Mouse (Mus musculus): Measurements from ENCODE around the gene Arhgdia. TPM values are rescaled to one million over a fixed set of nuclear protein-coding genes. Genes with fewer than 3 reads are reported as not detected.

The Arhgdia gene
- polyA plus RNA-seq (2014; fragmentation: Nextera tagmentation; extraction: Ambion mirVana): 454 and 612 TPM in 2 replicates

- peak; percentile 71 for ATAC-seq (ENCODE audit: low FRiP score, low TSS enrichment)
- H3K27ac ChIP-seq (ENCODE audit: low read depth, low read length): peak within 1 kb of the TSS; percentile 95
- WGBS: 5% methylated on average over 72 of the region's 75 CpGs
Observed at GRCm38 (mm10) chr11:120581490-120582267, at the start of gene Arhgdia. Gene Arhgdia, minus strand, starts transcription at chr11:120581624.

GRCm38 (mm10) chr11:120630401-120630871 lies 49.0 kb upstream of the Arhgdia start:
- Histone ChIP-seq H3K9ac (ENCODE audit: low read depth, low read length) (peak overlapping the region; percentile 38; the same call in 1 of the 2 replicates), H3K36me3 (ENCODE audit: control insufficient read depth, insufficient read depth, low read length) (peaks cover 28% of the 10 kb centered on the region), H3K4me2 (replicated peaks; ENCODE audit: low read depth, low read length) (peak overlapping the region; percentile 20), H3K4me1 (ENCODE audit: control insufficient read depth, insufficient read depth, low read length) (peaks cover 35% of the 10 kb centered on the region), H3K27me3 (ENCODE audit: control insufficient read depth, insufficient read depth, low read length) (no peaks in the 10 kb centered on the region), H3K9me3 (ENCODE audit: control insufficient read depth, low read length) (no peaks in the 10 kb centered on the region), H3K27ac (ENCODE audit: low read depth, low read length) (peak overlapping the region; percentile 76), H3K4me3 (ENCODE audit: low read length) (no peak overlapping the region; the same call in 1 of the 2 replicates)
- WGBS: 22% methylated on average over 5 of the region's 5 CpGs
- no peak for ATAC-seq (ENCODE audit: low FRiP score, low TSS enrichment)

More at GRCm38 (mm10) chr11:120581490-120582267, at the start of gene Arhgdia:
- Histone ChIP-seq H3K4me2 (replicated peaks; ENCODE audit: low read depth, low read length) (peak within 1 kb of the TSS; percentile 89), H3K27me3 (ENCODE audit: control insufficient read depth, insufficient read depth, low read length) (no peaks in the 10 kb centered on the region), H3K36me3 (ENCODE audit: control insufficient read depth, insufficient read depth, low read length) (peaks cover 55% of the 10 kb centered on the region), H3K9ac (ENCODE audit: low read depth, low read length) (peak within 1 kb of the TSS; percentile 98), H3K4me3 (ENCODE audit: low read length) (peak within 1 kb of the TSS; percentile 94), H3K9me3 (ENCODE audit: control insufficient read depth, low read length) (no peaks in the 10 kb centered on the region; the same call in 1 of the 2 replicates), H3K4me1 (ENCODE audit: control insufficient read depth, insufficient read depth, low read length) (peaks cover 21% of the 10 kb centered on the region)

- Histone ChIP-seq H3K4me3 (ENCODE audit: low read length) (peak overlapping the region; percentile 9; the same call in 1 of the 2 replicates), H3K4me2 (replicated peaks; ENCODE audit: low read depth, low read length) (peak overlapping the region; percentile 20)
- 22% methylated on average over 7 of the region's 7 CpGs for WGBS
Observed at GRCm38 (mm10) chr11:120629911-120630310, 48.5 kb upstream of the Arhgdia start.

GRCm38 (mm10) chr11:120629341-120629730 lies 47.9 kb upstream of the Arhgdia start:
- H3K27me3 ChIP-seq (ENCODE audit: control insufficient read depth, insufficient read depth, low read length): no peaks in the 10 kb centered on the region
- H3K27ac ChIP-seq (ENCODE audit: low read depth, low read length): peak overlapping the region; percentile 53; the same call in 1 of the 2 replicates
- WGBS: 81% methylated on average over 23 of the region's 23 CpGs
- peaks cover 39% of the 10 kb centered on the region for H3K4me1 ChIP-seq (ENCODE audit: control insufficient read depth, insufficient read depth, low read length)
- peak overlapping the region; percentile 38; the same call in 1 of the 2 replicates for H3K9ac ChIP-seq (ENCODE audit: low read depth, low read length)
- no peaks in the 10 kb centered on the region for H3K9me3 ChIP-seq (ENCODE audit: control insufficient read depth, low read length)
- ATAC-seq (ENCODE audit: low FRiP score, low TSS enrichment): no peak
- H3K4me3 ChIP-seq (ENCODE audit: low read length): peak overlapping the region; percentile 9; the same call in 1 of the 2 replicates
- no peak overlapping the region; the same call in 1 of the 2 replicates for H3K4me2 ChIP-seq (replicated peaks; ENCODE audit: low read depth, low read length)
- H3K36me3 ChIP-seq (ENCODE audit: control insufficient read depth, insufficient read depth, low read length): peaks cover 28% of the 10 kb centered on the region

More at GRCm38 (mm10) chr11:120629911-120630310, 48.5 kb upstream of the Arhgdia start:
- Histone ChIP-seq H3K27ac (ENCODE audit: low read depth, low read length) (peak overlapping the region; percentile 76; the same call in 1 of the 2 replicates), H3K36me3 (ENCODE audit: control insufficient read depth, insufficient read depth, low read length) (peaks cover 28% of the 10 kb centered on the region), H3K9ac (ENCODE audit: low read depth, low read length) (peak overlapping the region; percentile 38), H3K9me3 (ENCODE audit: control insufficient read depth, low read length) (no peaks in the 10 kb centered on the region), H3K4me1 (ENCODE audit: control insufficient read depth, insufficient read depth, low read length) (peaks cover 39% of the 10 kb centered on the region), H3K27me3 (ENCODE audit: control insufficient read depth, insufficient read depth, low read length) (no peaks in the 10 kb centered on the region)
- ATAC-seq (ENCODE audit: low FRiP score, low TSS enrichment): no peak

GRCm38 (mm10) chr11:120628601-120629340 lies 47.3 kb upstream of the Arhgdia start:
- H3K4me2 ChIP-seq (replicated peaks; ENCODE audit: low read depth, low read length): no peak overlapping the region
- H3K9me3 ChIP-seq (ENCODE audit: control insufficient read depth, low read length): no peaks in the 10 kb centered on the region
- no peak overlapping the region for H3K4me3 ChIP-seq (ENCODE audit: low read length)
- H3K4me1 ChIP-seq (ENCODE audit: control insufficient read depth, insufficient read depth, low read length): peaks cover 41% of the 10 kb centered on the region
- H3K27me3 ChIP-seq (ENCODE audit: control insufficient read depth, insufficient read depth, low read length): no peaks in the 10 kb centered on the region
- no peak overlapping the region for H3K9ac ChIP-seq (ENCODE audit: low read depth, low read length)
- ATAC-seq (ENCODE audit: low FRiP score, low TSS enrichment): no peak
- WGBS: 94% methylated on average over 23 of the region's 23 CpGs
- no peak overlapping the region for H3K27ac ChIP-seq (ENCODE audit: low read depth, low read length)
- peaks cover 28% of the 10 kb centered on the region for H3K36me3 ChIP-seq (ENCODE audit: control insufficient read depth, insufficient read depth, low read length)

GRCm38 (mm10) chr11:120627468-120628300 lies 46.3 kb upstream of the Arhgdia start:
- H3K4me2 ChIP-seq (replicated peaks; ENCODE audit: low read depth, low read length): no peak overlapping the region
- 84% methylated on average over 22 of the region's 22 CpGs for WGBS
- H3K9me3 ChIP-seq (ENCODE audit: control insufficient read depth, low read length): no peaks in the 10 kb centered on the region
- no peak for ATAC-seq (ENCODE audit: low FRiP score, low TSS enrichment)
- no peak overlapping the region for H3K27ac ChIP-seq (ENCODE audit: low read depth, low read length)
- no peak overlapping the region for H3K4me3 ChIP-seq (ENCODE audit: low read length)
- no peak overlapping the region for H3K9ac ChIP-seq (ENCODE audit: low read depth, low read length)
- no peaks in the 10 kb centered on the region for H3K27me3 ChIP-seq (ENCODE audit: control insufficient read depth, insufficient read depth, low read length)
- H3K4me1 ChIP-seq (ENCODE audit: control insufficient read depth, insufficient read depth, low read length): peaks cover 41% of the 10 kb centered on the region
- H3K36me3 ChIP-seq (ENCODE audit: control insufficient read depth, insufficient read depth, low read length): peaks cover 34% of the 10 kb centered on the region

GRCm38 (mm10) chr11:120626785-120627467 lies 45.5 kb upstream of the Arhgdia start:
- ATAC-seq (ENCODE audit: low FRiP score, low TSS enrichment): no peak
- H3K4me3 ChIP-seq (ENCODE audit: low read length): no peak overlapping the region
- H3K9ac ChIP-seq (ENCODE audit: low read depth, low read length): no peak overlapping the region; the same call in 1 of the 2 replicates
- H3K27ac ChIP-seq (ENCODE audit: low read depth, low read length): no peak overlapping the region
- WGBS: 91% methylated on average over 11 of the region's 11 CpGs
- peaks cover 36% of the 10 kb centered on the region for H3K4me1 ChIP-seq (ENCODE audit: control insufficient read depth, insufficient read depth, low read length)
- no peaks in the 10 kb centered on the region for H3K9me3 ChIP-seq (ENCODE audit: control insufficient read depth, low read length)
- peaks cover 39% of the 10 kb centered on the region for H3K36me3 ChIP-seq (ENCODE audit: control insufficient read depth, insufficient read depth, low read length)
- H3K27me3 ChIP-seq (ENCODE audit: control insufficient read depth, insufficient read depth, low read length): no peaks in the 10 kb centered on the region
- H3K4me2 ChIP-seq (replicated peaks; ENCODE audit: low read depth, low read length): no peak overlapping the region

All from kidney, embryonic 14.5 days (tissue).